Comparison of ENCODE assay signal across 13 mouse cellular contexts in the genomic region with DNA sequence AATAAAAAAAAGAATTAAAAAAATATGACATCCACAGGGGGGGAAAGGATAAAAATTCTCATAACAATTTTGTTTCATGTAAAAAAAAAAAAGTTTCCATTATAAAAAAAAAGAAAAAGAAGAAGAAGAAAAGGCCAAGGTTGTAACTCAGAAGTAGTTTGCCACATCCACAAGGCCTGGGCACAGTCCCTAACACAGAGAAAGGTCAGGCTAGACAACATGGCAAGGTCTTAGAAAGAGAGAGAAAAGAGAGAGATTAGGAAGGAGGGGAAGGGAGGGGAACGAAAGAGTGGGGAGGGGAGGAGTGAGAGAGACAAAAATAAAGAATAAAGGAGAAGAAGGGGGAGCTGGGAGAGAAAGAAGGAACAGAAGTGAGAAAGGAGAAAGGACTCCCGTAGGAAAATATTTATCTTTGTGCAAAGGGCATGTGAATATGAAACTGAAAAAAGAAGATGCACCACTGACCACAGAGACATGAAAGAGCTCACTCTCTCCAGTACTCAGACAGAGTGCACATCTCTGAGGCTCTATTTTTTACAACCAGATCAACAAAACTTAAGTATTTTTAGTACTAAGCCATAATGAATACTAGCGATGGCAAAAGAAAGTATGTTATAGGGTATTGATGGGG. TPM values are rescaled to one million over a fixed set of nuclear protein-coding genes. Genes with fewer than 3 reads are reported as not detected.
DNase-seq lines count a peak whose midpoint lies in the region.
"Had no signal": no experiment of that assay in that cellular context is flagged by ENCODE, and none has a peak within 500 bp of the region (broad histone marks: within the 10 kb centered on the region; RNA-seq: fewer than 3 reads in every experiment).

No protein-coding gene starts in this region.

- peak; percentile 64 to 85 for DNase-seq in adrenal gland, adult (ENCODE audit: inconsistent age in 2 of 2, low spot score in 1 of 2)
- DNase-seq in adrenal gland, postnatal 10 days: no peak
- DNase-seq in adrenal gland, postnatal 14 days: peak; percentile 53
- DNase-seq in adrenal gland, postnatal 36 days: no peak
- peak; percentile 43 for DNase-seq in A20 (ENCODE audit: low read depth, low spot score)
- DNase-seq in right cerebral cortex, adult 18-20 months: no peak
- DNase-seq: adrenal gland, adult 8-10 months; cerebellum, adult 11-12 months; cerebellum, adult 2 months; cerebellum, adult 9-10 months; cerebellum, postnatal 10 days; cerebellum, postnatal 25 days; forebrain, postnatal 0 days had no signal

RNA-seq across cellular contexts. Expression of a gene that starts 12.6 kb away (rescaled TPM):
- total RNA-seq in adrenal gland, postnatal 10 days (2021): not detected
- total RNA-seq in adrenal gland, postnatal 14 days (2021): not detected in 2 replicates
- not detected for total RNA-seq in adrenal gland, postnatal 36 days (2021)
- total RNA-seq: forebrain, postnatal 0 days had no signal

RNA-seq across cellular contexts. Expression of a gene that starts 18.1 kb away (rescaled TPM):
- total RNA-seq in adrenal gland, postnatal 10 days (2021): 100 to 1,000 TPM; 206 to 229 TPM
- 297 and 309 TPM in 2 replicates for total RNA-seq in adrenal gland, postnatal 14 days (2021)
- 100 to 1,000 TPM; 479 to 663 TPM for total RNA-seq in adrenal gland, postnatal 36 days (2021)

RNA-seq across cellular contexts. Expression of a gene that starts 18.2 kb away (rescaled TPM):
- total RNA-seq in adrenal gland, postnatal 10 days (2021): 100 to 1,000 TPM; 171 to 191 TPM
- total RNA-seq in adrenal gland, postnatal 14 days (2021): 237 and 250 TPM in 2 replicates
- 100 to 1,000 TPM; 341 to 382 TPM for total RNA-seq in adrenal gland, postnatal 36 days (2021)

Comparison
In these comparisons a context has a peak if more than half of its experiments do, and no peak if none do; other contexts are left out.
1. DNase-seq: peak in adrenal gland, adult (2 of 2), adrenal gland, postnatal 14 days (single experiment) and A20 (single experiment); none in adrenal gland, postnatal 10 days (single experiment), adrenal gland, postnatal 36 days (0 of 2) and right cerebral cortex, adult 18-20 months (single experiment).